Mouse (Mus musculus) hindbrain, embryonic 13.5 days (tissue): Measurements from ENCODE around the gene Stip1. TPM values are rescaled to one million over a fixed set of nuclear protein-coding genes. Genes with fewer than 3 reads are reported as not detected.
A peak's percentile ranks its signal among the peaks of the same experiment; 100 is the strongest.
"Not testable (repeated sequence)": the region's sequence is repeated elsewhere in the genome, so short reads cannot be mapped to it uniquely, and the experiment has no call there.

Experiments used
- ATAC-seq: fragments of 200-750 bp; cut with Nextera tagmentation; 2 replicates; pipeline ENCODE4 v1.8.0; 2017; ENCODE audit warnings: moderate TSS enrichment; ENCODE audit not compliant: low FRiP score
- H3K27ac ChIP-seq: fragments of 300-500 bp; sonication (generic); 2 replicates; pipeline ENCODE4 v1.5.1; 2015; ENCODE audit warnings: inconsistent platforms, mild to moderate bottlenecking, moderate library complexity
- H3K27me3 ChIP-seq: fragments of 300-500 bp; sonication (generic); 2 replicates; pipeline ENCODE4 v1.6.1; 2015; ENCODE audit warnings: mild to moderate bottlenecking, inconsistent platforms
- H3K36me3 ChIP-seq: fragments of 300-500 bp; sonication (generic); 2 replicates; pipeline ENCODE4 v1.6.1; 2015; ENCODE audit warnings: mild to moderate bottlenecking, inconsistent platforms
- H3K4me1 ChIP-seq: fragments of 300-500 bp; sonication (generic); replicated peaks from 2 replicates; pipeline ENCODE4 v1.6.1; 2015; ENCODE audit warnings: inconsistent platforms
- H3K4me2 ChIP-seq: fragments of 300-500 bp; sonication (generic); 2 replicates; pipeline ENCODE4 v1.6.1; 2015; ENCODE audit warnings: inconsistent platforms, mild to moderate bottlenecking, moderate library complexity
- H3K4me3 ChIP-seq: fragments of 300-500 bp; sonication (generic); 2 replicates; pipeline ENCODE4 v1.5.1; 2015; ENCODE audit warnings: mild to moderate bottlenecking, inconsistent platforms
- H3K9ac ChIP-seq: fragments of 300-500 bp; sonication (generic); 2 replicates; pipeline ENCODE4 v1.6.1; 2015; ENCODE audit warnings: mild to moderate bottlenecking, inconsistent platforms
- H3K9me3 ChIP-seq: fragments of 300-500 bp; sonication (generic); 2 replicates; pipeline ENCODE4 v1.6.1; 2016; ENCODE audit warnings: inconsistent platforms
- WGBS: fragments of 180-500 bp; shearing (Covaris S2); methylation state at CpG from one replicate; pipeline ENCODE4 v1.1.7; 2015; 5-methylcytosine and 5-hydroxymethylcytosine counted together
- polyA plus RNA-seq: library from polyadenylated mRNA; unstranded; fragments of >200 nt; fragmentation: Nextera tagmentation; extraction: Ambion mirVana; gene quantifications from 2 replicates; pipeline ENCODE4 v1.2.1, GENCODE M21; 2015

Gene Stip1
- polyA plus RNA-seq, 1 experiment from 2014 or later = 233 TPM

GRCm38 (mm10) chr19:7058541-7058940 is 18.8 kb upstream of the Stip1 start:
- 62% methylated on average over 6 of the region's 6 CpGs for WGBS
- peak overlapping the region; percentile 100; the same call in 1 of the 2 replicates for H3K4me2 ChIP-seq
- no peak overlapping the region; the same call in 1 of the 2 replicates for H3K9ac ChIP-seq
- peaks cover 24% of the 10 kb centered on the region for H3K4me1 ChIP-seq
- ATAC-seq = no peak
- H3K9me3 ChIP-seq = no peaks in the 10 kb centered on the region
- H3K27ac ChIP-seq = no peak overlapping the region
- peaks cover 66% of the 10 kb centered on the region for H3K27me3 ChIP-seq
- no peaks in the 10 kb centered on the region for H3K36me3 ChIP-seq
- no peak overlapping the region for H3K4me3 ChIP-seq

- H3K4me1 ChIP-seq = peaks cover 24% of the 10 kb centered on the region
- peak; percentile 48 for ATAC-seq
- peak overlapping the region; percentile 100 for H3K4me2 ChIP-seq
- peaks cover 64% of the 10 kb centered on the region for H3K27me3 ChIP-seq
- no peak overlapping the region for H3K27ac ChIP-seq
- no peaks in the 10 kb centered on the region for H3K36me3 ChIP-seq
- no peaks in the 10 kb centered on the region for H3K9me3 ChIP-seq
- under 1% methylated on average over 15 of the region's 15 CpGs for WGBS
- H3K4me3 ChIP-seq = peak overlapping the region; percentile 66
- peak overlapping the region; percentile 79; the same call in 1 of the 2 replicates for H3K9ac ChIP-seq
These were observed 18.0 kb upstream of the Stip1 start for GRCm38 (mm10) chr19:7057722-7058207.

- peak; percentile 22 for ATAC-seq
- Histone ChIP-seq H3K4me1 (peaks cover 24% of the 10 kb centered on the region), H3K9ac (peak overlapping the region; percentile 79), H3K27me3 (peaks cover 66% of the 10 kb centered on the region), H3K4me3 (peak overlapping the region; percentile 66), H3K36me3 (no peaks in the 10 kb centered on the region), H3K9me3 (no peaks in the 10 kb centered on the region), H3K27ac (no peak overlapping the region), H3K4me2 (peak overlapping the region; percentile 100)
- 4% methylated on average over 16 of the region's 16 CpGs for WGBS
These were observed 17.5 kb upstream of the Stip1 start for GRCm38 (mm10) chr19:7057126-7057721.

GRCm38 (mm10) chr19:7056248-7057087 is 16.7 kb upstream of the Stip1 start, which contains the start of gene Macrod1:
Macrod1 (plus strand) TSS chr19:7056810.
- 1% methylated on average over 68 of the region's 72 CpGs for WGBS

GRCm38 (mm10) chr19:7055173-7055572 is 15.4 kb upstream of the Stip1 start:
- H3K4me1 ChIP-seq = peaks cover 24% of the 10 kb centered on the region
- H3K9ac ChIP-seq = no peak overlapping the region
- no peak overlapping the region for H3K4me2 ChIP-seq
- whole genome bisulfite sequencing = 53% methylated on average over 3 of the region's 3 CpGs
- no peak overlapping the region for H3K27ac ChIP-seq
- H3K4me3 ChIP-seq = no peak overlapping the region
- peaks cover 54% of the 10 kb centered on the region for H3K27me3 ChIP-seq
- ATAC-seq = no peak
- no peaks in the 10 kb centered on the region for H3K36me3 ChIP-seq
- no peaks in the 10 kb centered on the region for H3K9me3 ChIP-seq

More at GRCm38 (mm10) chr19:7056248-7057087, 16.7 kb upstream of the Stip1 start, which contains the start of gene Macrod1:
- Histone ChIP-seq H3K27me3 (peaks cover 64% of the 10 kb centered on the region), H3K9ac (peak within 1 kb of the TSS; percentile 79), H3K4me2 (peak within 1 kb of the TSS; percentile 100), H3K4me1 (peaks cover 24% of the 10 kb centered on the region), H3K4me3 (peak within 1 kb of the TSS; percentile 66), H3K9me3 (no peaks in the 10 kb centered on the region), H3K36me3 (no peaks in the 10 kb centered on the region), H3K27ac (no peak within 1 kb of the TSS)
- peak; percentile 88 for ATAC-seq

GRCm38 (mm10) chr19:7054772-7055171 is 15.0 kb upstream of the Stip1 start:
- no peaks in the 10 kb centered on the region for H3K9me3 ChIP-seq
- no peak overlapping the region for H3K4me2 ChIP-seq
- no peak overlapping the region for H3K27ac ChIP-seq
- H3K9ac ChIP-seq = no peak overlapping the region
- ATAC-seq = no peak
- peaks cover 50% of the 10 kb centered on the region for H3K27me3 ChIP-seq
- WGBS = 72% methylated on average over 10 of the region's 10 CpGs
- H3K4me3 ChIP-seq = no peak overlapping the region
- H3K36me3 ChIP-seq = no peaks in the 10 kb centered on the region
- H3K4me1 ChIP-seq = peaks cover 24% of the 10 kb centered on the region

- not testable (repeated sequence) for H3K36me3 ChIP-seq, H3K27ac ChIP-seq, H3K4me3 ChIP-seq, ATAC-seq, H3K9ac ChIP-seq, H3K9me3 ChIP-seq, H3K4me2 ChIP-seq
- H3K27me3 ChIP-seq = peaks cover 36% of the 10 kb centered on the region
- 81% methylated on average over 4 of the region's 4 CpGs for WGBS
- H3K4me1 ChIP-seq = peaks cover 23% of the 10 kb centered on the region
These were observed 13.6 kb upstream of the Stip1 start for GRCm38 (mm10) chr19:7053382-7053781.

- H3K9ac ChIP-seq = no peak overlapping the region
- H3K4me1 ChIP-seq = peaks cover 7% of the 10 kb centered on the region
- no peaks in the 10 kb centered on the region for H3K27me3 ChIP-seq
- H3K27ac ChIP-seq = no peak overlapping the region
- ATAC-seq = no peak
- H3K9me3 ChIP-seq = no peaks in the 10 kb centered on the region
- WGBS = 42% methylated on average over 4 of the region's 4 CpGs
- no peaks in the 10 kb centered on the region for H3K36me3 ChIP-seq
- no peak overlapping the region for H3K4me2 ChIP-seq
- H3K4me3 ChIP-seq = no peak overlapping the region
These were observed 4.9 kb upstream of the Stip1 start for GRCm38 (mm10) chr19:7044706-7045105.

- WGBS = 69% methylated on average over 4 of the region's 4 CpGs
- Histone ChIP-seq H3K36me3 (no peaks in the 10 kb centered on the region), H3K4me1 (peaks cover 7% of the 10 kb centered on the region), H3K27me3 (no peaks in the 10 kb centered on the region), H3K9ac (no peak overlapping the region), H3K4me2 (no peak overlapping the region), H3K4me3 (no peak overlapping the region), H3K9me3 (no peaks in the 10 kb centered on the region), H3K27ac (no peak overlapping the region)
- no peak for ATAC-seq
These were observed 4.5 kb upstream of the Stip1 start for GRCm38 (mm10) chr19:7044279-7044678.

- no peaks in the 10 kb centered on the region for H3K27me3 ChIP-seq
- WGBS = 91% methylated on average over 2 of the region's 2 CpGs
- peak overlapping the region; percentile 85; the same call in 1 of the 2 replicates for H3K9ac ChIP-seq
- peak overlapping the region; percentile 96 for H3K27ac ChIP-seq
- H3K9me3 ChIP-seq = no peaks in the 10 kb centered on the region
- no peak for ATAC-seq
- peaks cover 38% of the 10 kb centered on the region for H3K4me1 ChIP-seq
- peaks cover 6% of the 10 kb centered on the region for H3K36me3 ChIP-seq
- H3K4me2 ChIP-seq = peak overlapping the region; percentile 81
- H3K4me3 ChIP-seq = peak overlapping the region; percentile 53
These were observed 1.4 kb upstream of the Stip1 start for GRCm38 (mm10) chr19:7041171-7041570.

- WGBS = 29% methylated on average over 13 of the region's 13 CpGs
- peaks cover 39% of the 10 kb centered on the region for H3K4me1 ChIP-seq
- peak overlapping the region; percentile 96 for H3K27ac ChIP-seq
- H3K27me3 ChIP-seq = no peaks in the 10 kb centered on the region
- peak overlapping the region; percentile 81 for H3K4me2 ChIP-seq
- H3K9ac ChIP-seq = peak overlapping the region; percentile 85
- ATAC-seq = peak; percentile 0; the same call in 1 of the 2 replicates
- peaks cover 6% of the 10 kb centered on the region for H3K36me3 ChIP-seq
- H3K9me3 ChIP-seq = no peaks in the 10 kb centered on the region
- peak overlapping the region; percentile 53 for H3K4me3 ChIP-seq
These were observed 917 bp upstream of the Stip1 start for GRCm38 (mm10) chr19:7040637-7041130.

- 1% methylated on average over 31 of the region's 35 CpGs for WGBS
- Histone ChIP-seq H3K27ac (peak overlapping the region; percentile 95), H3K4me1 (peaks cover 39% of the 10 kb centered on the region), H3K27me3 (no peaks in the 10 kb centered on the region), H3K9ac (peak overlapping the region; percentile 96), H3K9me3 (no peaks in the 10 kb centered on the region), H3K36me3 (peaks cover 20% of the 10 kb centered on the region), H3K4me2 (peak overlapping the region; percentile 81), H3K4me3 (peak overlapping the region; percentile 92)
- peak; percentile 30 for ATAC-seq
These were observed 563 bp downstream of the Stip1 start for GRCm38 (mm10) chr19:7039088-7039720.
